Mouse (Mus musculus) neural tube, embryonic 11.5 days (tissue): ENCODE measurements around the gene Foxl1. TPM values are rescaled to one million over a fixed set of nuclear protein-coding genes. Genes with fewer than 3 reads are reported as not detected.

Experiments used
- ATAC-seq: fragments of 200-750 bp; cut with Nextera tagmentation; 2 replicates; pipeline ENCODE4 v1.8.0; 2017; ENCODE audit warnings: moderate number of reproducible peaks, mild to moderate bottlenecking, moderate TSS enrichment, moderate library complexity; ENCODE audit not compliant: insufficient read depth, low FRiP score, low TSS enrichment
- DNase-seq: peaks from one replicate; pipeline ENCODE4 v3.0.0-alpha.2; 2015; ENCODE audit warnings: low spot score
- H3K27ac ChIP-seq: fragments of 300-500 bp; sonication (generic); 2 replicates; pipeline ENCODE4 v1.5.1; 2014; ENCODE audit warnings: low read depth, mild to moderate bottlenecking, low read length
- H3K27me3 ChIP-seq: fragments of 300-500 bp; sonication (generic); 2 replicates; pipeline ENCODE4 v1.6.1; 2014; ENCODE audit warnings: mild to moderate bottlenecking, low read length, mixed read lengths; ENCODE audit not compliant: control insufficient read depth, insufficient read depth
- H3K36me3 ChIP-seq: fragments of 300-500 bp; sonication (generic); 2 replicates; pipeline ENCODE4 v1.6.1; 2014; ENCODE audit warnings: mild to moderate bottlenecking, low read length, moderate library complexity, mixed read lengths; ENCODE audit not compliant: control insufficient read depth, insufficient read depth
- H3K4me1 ChIP-seq: fragments of 300-500 bp; sonication (generic); 2 replicates; pipeline ENCODE4 v1.6.1; 2014; ENCODE audit warnings: low read length, mixed read lengths; ENCODE audit not compliant: control insufficient read depth, insufficient read depth
- H3K4me2 ChIP-seq: fragments of 300-500 bp; sonication (generic); 2 replicates; pipeline ENCODE4 v1.6.1; 2014; ENCODE audit warnings: low read depth, mild to moderate bottlenecking, moderate library complexity
- H3K4me3 ChIP-seq: fragments of 300-500 bp; sonication (generic); 2 replicates; pipeline ENCODE4 v1.5.1; 2014; ENCODE audit warnings: low read depth, low read length
- H3K9ac ChIP-seq: fragments of 300-500 bp; sonication (generic); 2 replicates; pipeline ENCODE4 v1.6.1; 2014; ENCODE audit warnings: mild to moderate bottlenecking, low read length
- H3K9me3 ChIP-seq: fragments of 300-500 bp; sonication (generic); 2 replicates; pipeline ENCODE4 v1.6.1; 2016; ENCODE audit warnings: low read length; ENCODE audit not compliant: control insufficient read depth
- WGBS: fragments of 180-500 bp; shearing (Covaris S2); extraction: QIAGEN DNeasy Blood & Tissue Kit; methylation state at CpG from one replicate; pipeline ENCODE4 v1.1.7; 2014; 5-methylcytosine and 5-hydroxymethylcytosine counted together
- polyA plus RNA-seq: library from polyadenylated mRNA; unstranded; fragments of >200 nt; fragmentation: Nextera tagmentation; extraction: Ambion mirVana; gene quantifications from 2 replicates; pipeline ENCODE4 v1.2.1, GENCODE M21; 2014

Foxl1 gene
- polyA plus RNA-seq, 1 experiment from 2014 or later = 1.1 TPM

DNA sequence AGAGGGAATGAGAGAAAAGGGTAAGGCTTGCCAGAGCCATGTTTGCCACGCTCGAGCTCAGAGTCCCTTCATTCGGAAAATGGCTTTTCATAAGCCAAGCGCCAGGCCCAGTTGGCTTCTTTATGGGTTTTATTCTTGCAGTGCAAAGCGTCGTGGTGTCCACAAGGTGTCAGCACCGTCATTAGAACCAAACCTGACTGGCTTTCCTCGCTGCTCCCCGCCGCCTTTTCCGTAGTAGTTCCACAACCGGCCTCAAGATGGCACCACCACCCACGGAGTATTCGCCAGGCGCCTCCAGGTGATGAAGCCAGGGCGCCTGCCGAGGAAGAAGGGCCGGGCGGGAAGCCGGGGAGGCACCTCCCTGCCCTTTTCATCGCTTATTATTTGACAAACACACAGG is 14.5 kb upstream of the Foxl1 start:
- peaks cover 51% of the 10 kb centered on the region for H3K27me3 ChIP-seq
- no peaks in the 10 kb centered on the region for H3K9me3 ChIP-seq
- H3K4me1 ChIP-seq = peaks cover 10% of the 10 kb centered on the region; the same call in 1 of the 2 replicates
- no peak for ATAC-seq
- no peak overlapping the region for H3K4me3 ChIP-seq
- H3K4me2 ChIP-seq = no peak overlapping the region
- DNase-seq = peak; percentile 95
- no peak overlapping the region for H3K27ac ChIP-seq
- WGBS = under 1% methylated on average over 21 of the region's 21 CpGs
- no peaks in the 10 kb centered on the region for H3K36me3 ChIP-seq
- H3K9ac ChIP-seq = no peak overlapping the region

DNA sequence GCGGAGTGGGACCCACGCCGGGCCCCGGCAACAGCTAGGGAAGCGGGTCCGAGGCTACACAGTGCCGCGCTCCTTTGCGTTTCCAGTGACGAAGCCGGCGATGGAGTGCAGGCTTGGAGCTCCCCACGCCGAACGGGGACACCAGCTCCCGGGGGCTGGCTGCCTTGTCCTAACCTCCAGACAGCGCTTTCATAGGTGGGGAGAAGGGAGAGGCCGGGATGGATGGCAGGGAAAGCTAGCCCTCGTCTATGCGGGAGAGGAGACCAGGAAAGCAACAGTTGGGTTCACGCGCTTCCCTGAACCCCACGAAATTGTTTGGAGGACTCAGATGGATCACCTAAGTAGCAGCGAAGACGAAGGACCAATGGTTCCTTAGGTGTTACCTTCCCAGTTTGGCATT is 12.6 kb upstream of the Foxl1 start:
- Histone ChIP-seq H3K27ac (no peak overlapping the region), H3K9ac (no peak overlapping the region), H3K4me3 (peak overlapping the region; percentile 15; the same call in 1 of the 2 replicates), H3K27me3 (peaks cover 69% of the 10 kb centered on the region), H3K9me3 (no peaks in the 10 kb centered on the region), H3K4me1 (peaks cover 10% of the 10 kb centered on the region; the same call in 1 of the 2 replicates), H3K36me3 (no peaks in the 10 kb centered on the region), H3K4me2 (peak overlapping the region; percentile 22)
- under 1% methylated on average over 25 of the region's 25 CpGs for WGBS
- DNase-seq = peak; percentile 42
- ATAC-seq = no peak

DNA sequence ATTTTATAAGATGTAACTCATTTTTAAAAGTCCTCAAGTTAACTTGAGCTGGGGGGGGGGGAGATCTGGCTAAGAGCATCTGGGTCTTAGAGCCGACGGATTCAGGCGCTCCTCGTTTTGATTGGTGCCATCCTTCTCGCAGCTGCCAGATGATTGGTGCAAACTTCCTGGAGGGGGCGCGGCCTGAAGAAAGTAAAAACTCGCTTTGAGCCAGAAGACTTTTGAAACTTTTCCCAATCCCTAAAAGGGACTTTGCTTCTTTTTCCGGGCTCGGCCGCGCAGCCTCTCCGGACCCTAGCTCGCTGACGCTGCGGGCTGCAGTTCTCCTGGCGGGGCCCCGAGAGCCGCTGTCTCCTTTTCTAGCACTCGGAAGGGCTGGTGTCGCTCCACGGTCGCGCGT is 11.8 kb upstream of the Foxl1 start, which contains the start of gene Foxc2:
Foxc2 (plus strand) TSS at position 224 of the 400 bp plus-strand sequence.
- Histone ChIP-seq H3K4me3 (peak within 1 kb of the TSS; percentile 49), H3K4me1 (peaks cover 10% of the 10 kb centered on the region; the same call in 1 of the 2 replicates), H3K9ac (peak within 1 kb of the TSS; percentile 59), H3K9me3 (no peaks in the 10 kb centered on the region), H3K27ac (peak within 1 kb of the TSS; percentile 80), H3K36me3 (no peaks in the 10 kb centered on the region), H3K27me3 (peaks cover 77% of the 10 kb centered on the region), H3K4me2 (peak within 1 kb of the TSS; percentile 76)
- no peak for ATAC-seq
- peak; percentile 87 for DNase-seq
- under 1% methylated on average over 25 of the region's 25 CpGs for WGBS

GRCm38 (mm10) chr8:121116591-121117185 is 11.1 kb upstream of the Foxl1 start:
- peak overlapping the region; percentile 59 for H3K9ac ChIP-seq
- peak overlapping the region; percentile 49 for H3K4me3 ChIP-seq
- ATAC-seq (no peak), DNase-seq (peak; percentile 47)
- H3K36me3 ChIP-seq = no peaks in the 10 kb centered on the region
- H3K9me3 ChIP-seq = no peaks in the 10 kb centered on the region
- H3K27ac ChIP-seq = peak overlapping the region; percentile 80
- H3K4me1 ChIP-seq = peaks cover 10% of the 10 kb centered on the region; the same call in 1 of the 2 replicates
- H3K27me3 ChIP-seq = peaks cover 84% of the 10 kb centered on the region
- under 1% methylated on average over 52 of the region's 55 CpGs for WGBS
- peak overlapping the region; percentile 76 for H3K4me2 ChIP-seq

DNA sequence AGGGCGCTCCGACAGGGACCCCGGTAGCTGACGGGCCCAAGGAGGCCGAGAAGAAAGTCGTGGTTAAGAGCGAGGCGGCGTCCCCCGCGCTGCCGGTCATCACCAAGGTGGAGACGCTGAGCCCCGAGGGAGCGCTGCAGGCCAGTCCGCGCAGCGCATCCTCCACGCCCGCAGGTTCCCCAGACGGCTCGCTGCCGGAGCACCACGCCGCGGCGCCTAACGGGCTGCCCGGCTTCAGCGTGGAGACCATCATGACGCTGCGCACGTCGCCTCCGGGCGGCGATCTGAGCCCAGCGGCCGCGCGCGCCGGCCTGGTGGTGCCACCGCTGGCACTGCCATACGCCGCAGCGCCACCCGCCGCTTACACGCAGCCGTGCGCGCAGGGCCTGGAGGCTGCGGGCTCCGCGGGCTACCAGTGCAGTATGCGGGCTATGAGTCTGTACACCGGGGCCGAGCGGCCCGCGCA is 10.5 kb upstream of the Foxl1 start:
- under 1% methylated on average over 57 of the region's 62 CpGs for WGBS
- H3K27ac ChIP-seq = peak overlapping the region; percentile 80; the same call in 1 of the 2 replicates

GRCm38 (mm10) chr8:121117906-121118305 is 9.8 kb upstream of the Foxl1 start:
- Histone ChIP-seq H3K4me3 (peak overlapping the region; percentile 49), H3K9me3 (no peaks in the 10 kb centered on the region), H3K27me3 (peaks cover 94% of the 10 kb centered on the region), H3K4me2 (peak overlapping the region; percentile 76), H3K4me1 (peaks cover 10% of the 10 kb centered on the region; the same call in 1 of the 2 replicates), H3K9ac (peak overlapping the region; percentile 59), H3K36me3 (no peaks in the 10 kb centered on the region), H3K27ac (no peak overlapping the region)
- DNase-seq = peak; percentile 52
- WGBS = under 1% methylated on average over 28 of the region's 28 CpGs
- ATAC-seq = no peak

More for the DNA sequence above, 10.5 kb upstream of the Foxl1 start:
- DNase-seq (peak; percentile 54), ATAC-seq (no peak)
- peak overlapping the region; percentile 59 for H3K9ac ChIP-seq
- peak overlapping the region; percentile 49 for H3K4me3 ChIP-seq
- H3K4me2 ChIP-seq = peak overlapping the region; percentile 76
- peaks cover 10% of the 10 kb centered on the region; the same call in 1 of the 2 replicates for H3K4me1 ChIP-seq
- H3K9me3 ChIP-seq = no peaks in the 10 kb centered on the region
- peaks cover 90% of the 10 kb centered on the region for H3K27me3 ChIP-seq
- no peaks in the 10 kb centered on the region for H3K36me3 ChIP-seq

DNA sequence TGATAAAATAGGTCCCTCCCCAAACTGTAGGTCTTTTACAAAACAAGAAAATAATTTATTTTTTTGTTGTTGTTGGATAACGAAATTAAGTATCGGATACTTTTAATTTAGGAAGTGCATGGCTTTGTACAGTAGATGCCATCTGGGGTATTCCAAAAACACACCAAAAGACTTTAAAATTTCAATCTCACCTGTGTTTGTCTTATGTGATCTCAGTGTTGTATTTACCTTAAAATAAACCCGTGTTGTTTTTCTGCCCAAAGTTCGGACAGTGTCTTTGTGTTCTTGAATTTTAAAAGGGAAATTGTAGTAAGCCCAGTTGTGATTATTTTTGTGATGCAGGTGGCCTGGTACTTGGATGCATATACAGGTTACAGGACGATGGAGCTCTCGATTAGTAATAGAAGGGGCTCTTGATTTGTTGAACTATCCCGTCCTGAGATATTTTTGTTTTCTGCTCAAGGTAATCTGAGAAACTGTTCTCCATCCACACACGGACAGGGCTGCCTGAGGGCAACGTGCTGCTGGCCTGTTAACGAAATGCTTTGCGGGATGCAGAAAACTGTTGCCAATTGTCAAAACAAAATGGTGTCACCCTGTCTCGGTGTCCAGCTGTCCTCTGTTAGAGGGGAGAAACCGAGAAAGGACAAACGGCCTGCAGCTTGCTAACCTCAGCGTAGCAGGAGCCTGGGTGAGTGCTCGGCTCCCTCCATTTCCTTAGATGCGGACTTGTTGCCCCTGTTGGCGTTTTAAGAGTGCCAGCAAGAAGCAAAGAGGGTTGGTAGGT is 8.9 kb upstream of the Foxl1 start:
- Histone ChIP-seq H3K9me3 (no peaks in the 10 kb centered on the region), H3K4me3 (peak overlapping the region; percentile 49), H3K9ac (peak overlapping the region; percentile 49), H3K36me3 (no peaks in the 10 kb centered on the region), H3K4me2 (peak overlapping the region; percentile 76), H3K27me3 (peaks cover 97% of the 10 kb centered on the region), H3K4me1 (peaks cover 10% of the 10 kb centered on the region; the same call in 1 of the 2 replicates), H3K27ac (no peak overlapping the region)
- 1% methylated on average over 18 of the region's 18 CpGs for WGBS
- DNase-seq = no peak
- ATAC-seq = no peak

DNA sequence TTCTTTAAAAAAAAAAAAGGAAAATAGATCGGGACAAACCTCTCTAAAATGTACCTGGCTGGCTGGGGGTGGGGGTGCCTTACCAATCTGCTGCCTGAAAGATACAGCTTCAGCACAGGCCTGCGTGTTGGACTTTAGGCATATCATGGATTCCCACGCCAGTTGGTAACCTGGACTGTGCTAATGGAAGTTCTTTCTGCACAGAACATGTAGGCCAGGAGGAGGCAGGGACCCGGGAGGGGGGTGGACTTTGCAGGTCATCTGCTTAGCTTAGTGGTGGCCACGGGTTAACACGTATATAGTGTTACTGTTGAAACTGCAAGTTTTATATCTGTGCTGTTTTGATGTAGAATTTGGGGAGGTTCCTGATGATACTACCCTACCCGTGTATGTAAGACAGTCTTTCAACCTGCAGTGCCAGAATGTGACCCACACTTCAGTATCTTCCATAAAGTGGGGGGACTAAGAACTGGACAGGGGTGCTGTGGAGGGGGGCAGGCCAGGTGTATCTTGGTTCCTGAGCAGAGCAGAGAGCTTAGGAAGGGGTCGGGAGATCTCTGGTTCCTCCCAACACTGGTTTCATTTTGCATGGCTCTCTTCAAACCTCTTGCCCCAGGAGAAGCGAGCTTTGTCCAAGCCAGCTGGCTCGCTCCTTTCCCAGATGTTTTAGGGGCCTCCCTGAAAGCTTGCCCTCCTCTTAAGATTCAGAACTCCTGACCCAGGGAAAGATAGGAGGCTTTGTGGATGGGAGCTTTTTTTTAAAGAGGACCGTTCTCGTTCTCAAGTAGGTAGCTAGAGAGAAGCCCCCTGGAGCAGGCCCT is 7.9 kb upstream of the Foxl1 start:
- no peak for ATAC-seq
- Histone ChIP-seq H3K27me3 (peaks cover 96% of the 10 kb centered on the region), H3K9me3 (no peaks in the 10 kb centered on the region), H3K36me3 (no peaks in the 10 kb centered on the region), H3K4me1 (peaks cover 10% of the 10 kb centered on the region; the same call in 1 of the 2 replicates), H3K4me2 (peak overlapping the region; percentile 28), H3K9ac (peak overlapping the region; percentile 49), H3K4me3 (peak overlapping the region; percentile 49), H3K27ac (no peak overlapping the region)
- 2% methylated on average over 12 of the region's 12 CpGs for WGBS
- DNase-seq = no peak
